Mouse (Mus musculus) embryo, embryonic 11.5 days (tissue): ENCODE results near the gene Olfr284.

Experiments
- DNase-seq: peaks from one replicate; pipeline ENCODE4 v3.0.0-alpha.2; 2012; ENCODE audit warnings: low read depth, low spot score

The Olfr284 gene

GRCm38 (mm10) chr15:98340887-98341286, at the start of gene Olfr284:
Gene Olfr284, minus strand, starts transcription at chr15:98340987.
- no peak for DNase-seq

DNA sequence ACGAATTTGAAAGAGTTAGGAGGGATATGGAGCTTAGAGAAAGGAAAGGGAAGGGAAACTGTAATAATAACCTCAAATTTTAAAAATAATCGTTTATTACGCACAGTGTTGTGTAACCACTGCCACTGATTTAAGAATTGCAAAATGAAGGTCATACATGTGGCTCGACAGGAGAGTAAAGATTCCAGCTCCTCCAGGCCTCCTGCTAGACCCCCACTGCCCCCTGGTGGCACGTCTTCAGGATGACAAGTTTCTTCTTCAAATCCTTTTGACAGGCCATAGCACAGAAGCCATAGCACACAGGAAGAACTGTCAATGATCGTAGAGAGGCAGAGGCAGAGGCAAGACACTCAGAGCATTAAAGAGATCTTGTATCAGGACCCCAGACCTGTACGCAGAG, 49.0 kb upstream of the Olfr284 start:
- DNase-seq, result peak; percentile 54

GRCm38 (mm10) chr15:98387621-98388020, 46.8 kb upstream of the Olfr284 start:
- no peak for DNase-seq

- no peak for DNase-seq
Measured at GRCm38 (mm10) chr15:98380846-98381245, 40.1 kb upstream of the Olfr284 start, which contains the start of gene Olfr283. Gene Olfr283, minus strand, starts transcription at chr15:98380946.

GRCm38 (mm10) chr15:98378209-98378608, 37.4 kb upstream of the Olfr284 start:
- DNase-seq, result no peak

- DNase-seq, result no peak
Measured at GRCm38 (mm10) chr15:98317177-98317724, 23.5 kb downstream of the Olfr284 start, which contains the start of gene Olfr285. Gene Olfr285, minus strand, starts transcription at chr15:98317353.

DNA sequence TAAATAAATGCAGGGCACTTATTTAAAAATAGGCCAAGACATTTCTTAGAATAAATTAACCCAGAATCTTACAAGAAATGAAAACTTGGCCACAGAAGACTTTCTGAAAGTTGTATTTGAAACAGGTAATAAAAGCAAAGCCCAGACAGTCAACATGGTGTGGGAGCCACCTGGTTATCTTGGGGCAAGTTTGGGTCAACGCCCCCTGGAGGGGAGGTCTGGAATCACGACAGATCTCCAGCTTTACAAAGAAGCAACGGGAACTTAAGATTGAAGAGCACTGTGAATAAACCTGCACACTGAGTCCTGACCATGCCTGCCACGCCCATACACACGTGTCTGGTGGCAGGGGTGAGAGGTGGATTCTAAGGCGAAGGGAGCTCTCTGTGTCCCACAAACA, 25.1 kb downstream of the Olfr284 start:
- DNase-seq, result no peak

- no peak for DNase-seq
Measured at GRCm38 (mm10) chr15:98295628-98296551, 44.9 kb downstream of the Olfr284 start, which contains the start of gene Zfp641. Gene Zfp641, minus strand, starts transcription at chr15:98296161.

DNA sequence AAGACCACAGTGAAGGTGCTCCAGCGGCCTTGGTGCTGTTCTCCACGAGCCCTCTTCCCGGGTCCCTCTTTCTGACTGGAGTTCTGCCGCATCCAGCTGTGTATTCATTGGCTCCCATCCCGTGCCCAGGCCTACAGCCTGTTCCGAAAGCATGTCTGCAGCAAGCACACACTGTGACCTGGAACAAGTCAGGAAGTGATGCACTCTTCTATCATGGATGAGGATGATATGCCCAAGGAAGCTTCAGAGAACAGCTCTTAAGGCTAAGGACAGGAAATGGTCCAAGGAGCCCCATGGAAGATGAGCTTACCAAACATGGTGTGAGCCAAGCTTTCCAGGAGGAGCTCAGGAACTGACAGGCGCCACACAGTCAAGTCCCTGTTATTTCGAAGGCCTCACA, 47.1 kb downstream of the Olfr284 start:
- DNase-seq, result no peak
